Mouse (Mus musculus) lung, postnatal 0 days (tissue): ENCODE results near the gene Gjd3. TPM values are rescaled to one million over a fixed set of nuclear protein-coding genes. Genes with fewer than 3 reads are reported as not detected.

Source experiments
- ATAC-seq: fragments of 200-750 bp; cut with Nextera tagmentation; 2 replicates; pipeline ENCODE4 v1.8.0; 2017; ENCODE audit warnings: moderate library complexity
- DNase-seq: peaks from one replicate; pipeline ENCODE4 v3.0.0-alpha.2; 2016; ENCODE audit warnings: low spot score
- H3K27ac ChIP-seq: fragments of 300-500 bp; sonication (generic); 2 replicates; pipeline ENCODE4 v1.5.1; 2014; ENCODE audit warnings: antibody characterized with exemption, mild to moderate bottlenecking, low read length, mixed read lengths
- H3K27me3 ChIP-seq: fragments of 300-500 bp; sonication (generic); replicated peaks from 2 replicates; pipeline ENCODE4 v1.6.1; 2014; ENCODE audit warnings: low read length, mixed read lengths; ENCODE audit not compliant: insufficient read depth
- H3K36me3 ChIP-seq: fragments of 300-500 bp; sonication (generic); 2 replicates; pipeline ENCODE4 v1.6.1; 2014; ENCODE audit warnings: low read length, mixed read lengths; ENCODE audit not compliant: insufficient read depth
- H3K4me1 ChIP-seq: fragments of 300-500 bp; sonication (generic); 2 replicates; pipeline ENCODE4 v1.6.1; 2014; ENCODE audit warnings: antibody characterized with exemption, low read depth, low read length, mixed read lengths; ENCODE audit not compliant: insufficient read depth
- H3K4me2 ChIP-seq: fragments of 300-500 bp; sonication (generic); replicated peaks from 2 replicates; pipeline ENCODE4 v1.6.1; 2014; ENCODE audit warnings: low read depth, mild to moderate bottlenecking, low read length, moderate library complexity, mixed read lengths
- H3K4me3 ChIP-seq: fragments of 300-500 bp; sonication (generic); 2 replicates; pipeline ENCODE4 v1.5.1; 2014; ENCODE audit warnings: low read depth, low read length
- H3K9ac ChIP-seq: fragments of 300-500 bp; sonication (generic); replicated peaks from 2 replicates; pipeline ENCODE4 v1.6.1; 2014; ENCODE audit warnings: low read depth, mild to moderate bottlenecking
- H3K9me3 ChIP-seq: fragments of 300-500 bp; sonication (generic); 2 replicates; pipeline ENCODE4 v1.6.1; 2016; ENCODE audit warnings: low read length, mixed read lengths
- CTCF ChIP-seq: IDR thresholded peaks from 2 replicates; pipeline ENCODE4 v1.5.1; 2016; ENCODE audit warnings: antibody characterized with exemption, mild to moderate bottlenecking
- EP300 ChIP-seq: IDR thresholded peaks from 2 replicates; pipeline ENCODE4 v1.6.1; 2016; ENCODE audit warnings: antibody characterized with exemption, mild to moderate bottlenecking, control low read depth
- WGBS: fragments of 180-500 bp; shearing (Covaris S2); extraction: QIAGEN DNeasy Blood & Tissue Kit; methylation state at CpG from one replicate; pipeline ENCODE4 v1.1.7; 2014; 5-methylcytosine and 5-hydroxymethylcytosine counted together
- polyA plus RNA-seq: library from polyadenylated mRNA; unstranded; fragments of >200 nt; fragmentation: Nextera tagmentation; extraction: Ambion mirVana; gene quantifications from 2 replicates; pipeline ENCODE4 v1.2.1, GENCODE M21; 2015

The Gjd3 gene
- polyA plus RNA-seq, 1 experiment from 2014 or later: 1.0 TPM

- Histone ChIP-seq H3K36me3 (peaks cover 1% of the 10 kb centered on the region; the same call in 1 of the 2 replicates), H3K27ac (peak overlapping the region; percentile 86), H3K4me1 (peaks cover 33% of the 10 kb centered on the region), H3K4me2 (peak overlapping the region; percentile 98), H3K9ac (peak overlapping the region; percentile 69), H3K4me3 (peak overlapping the region; percentile 63), H3K9me3 (no peaks in the 10 kb centered on the region), H3K27me3 (no peaks in the 10 kb centered on the region)
- WGBS: 3% methylated on average over 16 of the region's 18 CpGs
- no peak for ATAC-seq
- TF ChIP-seq EP300 (no peak), CTCF (no peak)
- peak; percentile 56 for DNase-seq
These were observed 21.7 kb downstream of the Gjd3 start for GRCm38 (mm10) chr11:98961051-98961592.

- H3K4me2 ChIP-seq: peak overlapping the region; percentile 98
- H3K36me3 ChIP-seq: no peaks in the 10 kb centered on the region
- H3K4me1 ChIP-seq: peaks cover 27% of the 10 kb centered on the region
- no peaks in the 10 kb centered on the region for H3K27me3 ChIP-seq
- H3K27ac ChIP-seq: peak overlapping the region; percentile 86
- WGBS: 2% methylated on average over 38 of the region's 53 CpGs
- DNase-seq: peak; percentile 79
- peak overlapping the region; percentile 69 for H3K9ac ChIP-seq
- H3K9me3 ChIP-seq: no peaks in the 10 kb centered on the region
- peak overlapping the region; percentile 63 for H3K4me3 ChIP-seq
- TF ChIP-seq CTCF: no peak
- no peak for TF ChIP-seq EP300
- peak; percentile 40 for ATAC-seq
These were observed 22.4 kb downstream of the Gjd3 start for GRCm38 (mm10) chr11:98960313-98960906.

- peak overlapping the region; percentile 98 for H3K4me2 ChIP-seq
- 1% methylated on average over 42 of the region's 43 CpGs for WGBS
- no peaks in the 10 kb centered on the region for H3K27me3 ChIP-seq
- peak overlapping the region; percentile 63 for H3K4me3 ChIP-seq
- H3K9me3 ChIP-seq: no peaks in the 10 kb centered on the region
- peaks cover 27% of the 10 kb centered on the region for H3K4me1 ChIP-seq
- ATAC-seq (peak; percentile 62), DNase-seq (peak; percentile 96)
- peak; percentile 44; the same call in 1 of the 2 replicates for TF ChIP-seq EP300
- TF ChIP-seq CTCF: no peak
- H3K9ac ChIP-seq: peak overlapping the region; percentile 69
- H3K36me3 ChIP-seq: no peaks in the 10 kb centered on the region
- peak overlapping the region; percentile 86 for H3K27ac ChIP-seq
These were observed 23.1 kb downstream of the Gjd3 start for GRCm38 (mm10) chr11:98959437-98960312.

GRCm38 (mm10) chr11:98956340-98956739 is 26.5 kb downstream of the Gjd3 start:
- ATAC-seq (no peak), DNase-seq (no peak)
- H3K9me3 ChIP-seq: no peaks in the 10 kb centered on the region
- peaks cover 33% of the 10 kb centered on the region for H3K4me1 ChIP-seq
- H3K27ac ChIP-seq: no peak overlapping the region
- H3K36me3 ChIP-seq: no peaks in the 10 kb centered on the region
- no peak overlapping the region for H3K4me3 ChIP-seq
- no peak overlapping the region for H3K9ac ChIP-seq
- H3K27me3 ChIP-seq: no peaks in the 10 kb centered on the region
- no peak overlapping the region for H3K4me2 ChIP-seq
- WGBS: 76% methylated on average over 10 of the region's 10 CpGs
- TF ChIP-seq EP300: no peak

- TF ChIP-seq CTCF: no peak
- TF ChIP-seq EP300: no peak
- Histone ChIP-seq H3K36me3 (no peaks in the 10 kb centered on the region), H3K4me2 (0 out of 2 replicates have a peak overlapping the region, but pooled peaks have one; percentile 34), H3K9me3 (no peaks in the 10 kb centered on the region), H3K27ac (peak overlapping the region; percentile 84), H3K9ac (no peak overlapping the region), H3K4me1 (peaks cover 37% of the 10 kb centered on the region), H3K27me3 (no peaks in the 10 kb centered on the region), H3K4me3 (no peak overlapping the region)
- WGBS: 41% methylated on average over 6 of the region's 7 CpGs
- ATAC-seq: no peak
- DNase-seq: no peak
These were observed 27.0 kb downstream of the Gjd3 start for GRCm38 (mm10) chr11:98955707-98956235.
